Mouse (Mus musculus): Measurements from ENCODE around the gene Agpat4. TPM values are rescaled to one million over a fixed set of nuclear protein-coding genes. Genes with fewer than 3 reads are reported as not detected.
"Not testable (repeated sequence)": the region's sequence is repeated elsewhere in the genome, so short reads cannot be mapped to it uniquely, and the experiment has no call there.

Gene Agpat4
- polyA plus RNA-seq, 1 experiment from 2014 or later = 8.0 TPM

- Histone ChIP-seq H3K4me3 (ENCODE audit: inconsistent target) (no peak overlapping the region), H3K79me2 (ENCODE audit: inconsistent target) (no peaks in the 10 kb centered on the region), H3K27ac (no peak overlapping the region), H3K36me3 (ENCODE audit: inconsistent target) (no peaks in the 10 kb centered on the region)
- WGBS (ENCODE audit: missing documents) = 94% methylated on average over 6 of the region's 6 CpGs
Measured at GRCm38 (mm10) chr17:12113626-12114025, 4.9 kb upstream of the Agpat4 start.

- WGBS (ENCODE audit: missing documents) = 97% methylated on average over 2 of the region's 2 CpGs
- H3K27ac ChIP-seq = no peak overlapping the region
- H3K4me3 ChIP-seq (ENCODE audit: inconsistent target) = no peak overlapping the region
- peaks cover 5% of the 10 kb centered on the region for H3K79me2 ChIP-seq (ENCODE audit: inconsistent target)
- no peaks in the 10 kb centered on the region for H3K36me3 ChIP-seq (ENCODE audit: inconsistent target)
Measured at GRCm38 (mm10) chr17:12115086-12115485, 3.4 kb upstream of the Agpat4 start.

- WGBS (ENCODE audit: missing documents) = 1% methylated on average over 9 of the region's 9 CpGs
- Histone ChIP-seq H3K4me3 (ENCODE audit: inconsistent target) (peak overlapping the region; percentile 78), H3K79me2 (ENCODE audit: inconsistent target) (peaks cover 17% of the 10 kb centered on the region), H3K36me3 (ENCODE audit: inconsistent target) (no peaks in the 10 kb centered on the region), H3K27ac (peak overlapping the region; percentile 56; the same call in 1 of the 2 replicates)
Measured at GRCm38 (mm10) chr17:12118131-12118530, 373 bp upstream of the Agpat4 start.

GRCm38 (mm10) chr17:12118926-12119641, 580 bp downstream of the Agpat4 start:
- peak overlapping the region; percentile 56 for H3K27ac ChIP-seq
- H3K4me3 ChIP-seq (ENCODE audit: inconsistent target) = peak overlapping the region; percentile 78
- H3K36me3 ChIP-seq (ENCODE audit: inconsistent target) = no peaks in the 10 kb centered on the region
- peaks cover 17% of the 10 kb centered on the region for H3K79me2 ChIP-seq (ENCODE audit: inconsistent target)
- WGBS (ENCODE audit: missing documents) = under 1% methylated on average over 30 of the region's 30 CpGs

GRCm38 (mm10) chr17:12119675-12120074, 1.2 kb downstream of the Agpat4 start:
- Histone ChIP-seq H3K79me2 (ENCODE audit: inconsistent target) (peaks cover 17% of the 10 kb centered on the region), H3K27ac (peak overlapping the region; percentile 56)
- 7% methylated on average over 12 of the region's 12 CpGs for whole genome bisulfite sequencing (ENCODE audit: missing documents)

GRCm38 (mm10) chr17:12120268-12120667, 1.8 kb downstream of the Agpat4 start:
- no peaks in the 10 kb centered on the region for H3K36me3 ChIP-seq (ENCODE audit: inconsistent target)
- H3K27ac ChIP-seq = no peak overlapping the region
- peak overlapping the region; percentile 78; the same call in 1 of the 2 replicates for H3K4me3 ChIP-seq (ENCODE audit: inconsistent target)
- 82% methylated on average over 5 of the region's 5 CpGs for WGBS (ENCODE audit: missing documents)
- peaks cover 17% of the 10 kb centered on the region for H3K79me2 ChIP-seq (ENCODE audit: inconsistent target)

More at GRCm38 (mm10) chr17:12119675-12120074, 1.2 kb downstream of the Agpat4 start:
- no peaks in the 10 kb centered on the region for H3K36me3 ChIP-seq (ENCODE audit: inconsistent target)
- peak overlapping the region; percentile 78 for H3K4me3 ChIP-seq (ENCODE audit: inconsistent target)

GRCm38 (mm10) chr17:12121226-12121794, 2.8 kb downstream of the Agpat4 start:
- Histone ChIP-seq H3K27ac (no peak overlapping the region), H3K36me3 (ENCODE audit: inconsistent target) (no peaks in the 10 kb centered on the region), H3K4me3 (ENCODE audit: inconsistent target) (no peak overlapping the region), H3K79me2 (ENCODE audit: inconsistent target) (peaks cover 17% of the 10 kb centered on the region)
- 92% methylated on average over 7 of the region's 7 CpGs for WGBS (ENCODE audit: missing documents)

- peaks cover 17% of the 10 kb centered on the region for H3K79me2 ChIP-seq (ENCODE audit: inconsistent target)
- H3K27ac ChIP-seq; H3K36me3 ChIP-seq (ENCODE audit: inconsistent target); H3K4me3 ChIP-seq (ENCODE audit: inconsistent target): not testable (repeated sequence)
- 97% methylated on average over 4 of the region's 9 CpGs for WGBS (ENCODE audit: missing documents)
Measured at GRCm38 (mm10) chr17:12122262-12122661, 3.8 kb downstream of the Agpat4 start.

GRCm38 (mm10) chr17:12123168-12123567, 4.7 kb downstream of the Agpat4 start:
- H3K36me3 ChIP-seq (ENCODE audit: inconsistent target) = no peaks in the 10 kb centered on the region
- peaks cover 17% of the 10 kb centered on the region for H3K79me2 ChIP-seq (ENCODE audit: inconsistent target)
- no peak overlapping the region for H3K27ac ChIP-seq
- WGBS (ENCODE audit: missing documents) = 87% methylated on average over 3 of the region's 3 CpGs
- no peak overlapping the region for H3K4me3 ChIP-seq (ENCODE audit: inconsistent target)

- H3K27ac ChIP-seq = no peak overlapping the region
- 98% methylated on average over 4 of the region's 4 CpGs for WGBS (ENCODE audit: missing documents)
- H3K4me3 ChIP-seq (ENCODE audit: inconsistent target) = no peak overlapping the region
- H3K79me2 ChIP-seq (ENCODE audit: inconsistent target) = peaks cover 4% of the 10 kb centered on the region; the same call in 1 of the 2 replicates
- H3K36me3 ChIP-seq (ENCODE audit: inconsistent target) = no peaks in the 10 kb centered on the region
Measured at GRCm38 (mm10) chr17:12127056-12127455, 8.6 kb downstream of the Agpat4 start.

GRCm38 (mm10) chr17:12128976-12129375, 10.5 kb downstream of the Agpat4 start:
- H3K36me3 ChIP-seq (ENCODE audit: inconsistent target) = no peaks in the 10 kb centered on the region
- no peak overlapping the region for H3K4me3 ChIP-seq (ENCODE audit: inconsistent target)
- no peaks in the 10 kb centered on the region; the same call in 1 of the 2 replicates for H3K79me2 ChIP-seq (ENCODE audit: inconsistent target)
- WGBS (ENCODE audit: missing documents) = 100% methylated on average over 1 of the region's 2 CpGs
- H3K27ac ChIP-seq = no peak overlapping the region

GRCm38 (mm10) chr17:12131171-12131570, 12.7 kb downstream of the Agpat4 start:
- Histone ChIP-seq H3K27ac (no peak overlapping the region), H3K36me3 (ENCODE audit: inconsistent target) (no peaks in the 10 kb centered on the region), H3K79me2 (ENCODE audit: inconsistent target) (no peaks in the 10 kb centered on the region; the same call in 1 of the 2 replicates), H3K4me3 (ENCODE audit: inconsistent target) (no peak overlapping the region)
- 93% methylated on average over 5 of the region's 5 CpGs for WGBS (ENCODE audit: missing documents)

GRCm38 (mm10) chr17:12131581-12131980, 13.1 kb downstream of the Agpat4 start:
- 90% methylated on average over 7 of the region's 7 CpGs for WGBS (ENCODE audit: missing documents)
- Histone ChIP-seq H3K4me3 (ENCODE audit: inconsistent target) (no peak overlapping the region), H3K36me3 (ENCODE audit: inconsistent target) (no peaks in the 10 kb centered on the region), H3K27ac (no peak overlapping the region), H3K79me2 (ENCODE audit: inconsistent target) (no peaks in the 10 kb centered on the region; the same call in 1 of the 2 replicates)

GRCm38 (mm10) chr17:12132904-12133303, 14.4 kb downstream of the Agpat4 start:
- Histone ChIP-seq H3K4me3 (ENCODE audit: inconsistent target) (no peak overlapping the region), H3K79me2 (ENCODE audit: inconsistent target) (no peaks in the 10 kb centered on the region), H3K27ac (no peak overlapping the region), H3K36me3 (ENCODE audit: inconsistent target) (no peaks in the 10 kb centered on the region)
- WGBS (ENCODE audit: missing documents) = 97% methylated on average over 3 of the region's 3 CpGs

- Histone ChIP-seq H3K79me2 (ENCODE audit: inconsistent target) (no peaks in the 10 kb centered on the region), H3K27ac (no peak overlapping the region), H3K36me3 (ENCODE audit: inconsistent target) (no peaks in the 10 kb centered on the region), H3K4me3 (ENCODE audit: inconsistent target) (no peak overlapping the region)
- 95% methylated on average over 8 of the region's 8 CpGs for WGBS (ENCODE audit: missing documents)
Measured at GRCm38 (mm10) chr17:12133985-12134384, 15.5 kb downstream of the Agpat4 start.

Measured in macrophage (primary cell).